Mouse (Mus musculus) brain, embryonic 18.5 days (tissue): ENCODE results near the gene Cntfr.

Source experiments
- DNase-seq: peaks from one replicate; pipeline ENCODE4 v3.0.0-alpha.2; 2012; ENCODE audit warnings: low read depth, low spot score

Cntfr gene

GRCm38 (mm10) chr4:41648627-41649026, 48.3 kb downstream of the Cntfr start:
- DNase-seq: no peak

GRCm38 (mm10) chr4:41648157-41648556, 48.7 kb downstream of the Cntfr start:
- DNase-seq: no peak

GRCm38 (mm10) chr4:41645488-41645887, 51.4 kb downstream of the Cntfr start:
- DNase-seq: no peak

- no peak for DNase-seq
Measured at GRCm38 (mm10) chr4:41641199-41641822, 55.6 kb downstream of the Cntfr start.

- DNase-seq: peak; percentile 80
Measured at GRCm38 (mm10) chr4:41639913-41640507, 56.9 kb downstream of the Cntfr start, which contains the start of gene Enho. Enho (minus strand) TSS chr4:41640324.

GRCm38 (mm10) chr4:41639214-41639841, 57.6 kb downstream of the Cntfr start:
- DNase-seq: no peak

- DNase-seq: no peak
Measured at GRCm38 (mm10) chr4:41638828-41639213, 58.1 kb downstream of the Cntfr start.

GRCm38 (mm10) chr4:41638186-41638731, 58.6 kb downstream of the Cntfr start:
- no peak for DNase-seq

- DNase-seq: no peak
Measured at GRCm38 (mm10) chr4:41636882-41637635, 59.8 kb downstream of the Cntfr start.

GRCm38 (mm10) chr4:41636366-41636765, 60.5 kb downstream of the Cntfr start:
- no peak for DNase-seq

- no peak for DNase-seq
Measured at GRCm38 (mm10) chr4:41635906-41636305, 61.0 kb downstream of the Cntfr start.

GRCm38 (mm10) chr4:41635224-41635623, 61.7 kb downstream of the Cntfr start:
- no peak for DNase-seq

GRCm38 (mm10) chr4:41634631-41635030, 62.3 kb downstream of the Cntfr start:
- no peak for DNase-seq

GRCm38 (mm10) chr4:41633001-41633400, 63.9 kb downstream of the Cntfr start:
- no peak for DNase-seq

- DNase-seq: no peak
Measured at GRCm38 (mm10) chr4:41631390-41631789, 65.5 kb downstream of the Cntfr start.

GRCm38 (mm10) chr4:41630196-41630595, 66.7 kb downstream of the Cntfr start:
- no peak for DNase-seq

GRCm38 (mm10) chr4:41628202-41628927, 68.5 kb downstream of the Cntfr start:
- no peak for DNase-seq

- DNase-seq: no peak
Measured at GRCm38 (mm10) chr4:41622071-41622470, 74.8 kb downstream of the Cntfr start.

- no peak for DNase-seq
Measured at GRCm38 (mm10) chr4:41618916-41619746, 77.8 kb downstream of the Cntfr start.
